Mouse (Mus musculus): ENCODE results near the gene Gan. TPM values are rescaled to one million over a fixed set of nuclear protein-coding genes. Genes with fewer than 3 reads are reported as not detected.

Gene Gan
- total RNA-seq, 4 experiments from 2014 or later: 18.1 to 20.3 (median 19.0) TPM

GRCm38 (mm10) chr8:117248341-117248740 is 90.4 kb downstream of the Gan start:
- no peak for DNase-seq (ENCODE audit: low spot score in 2 of 2)

GRCm38 (mm10) chr8:117251086-117251681 is 93.2 kb downstream of the Gan start:
- no peak for DNase-seq (ENCODE audit: low spot score in 2 of 2)

GRCm38 (mm10) chr8:117252650-117253049 is 94.7 kb downstream of the Gan start:
- no peak for DNase-seq (ENCODE audit: low spot score in 2 of 2)

DNA sequence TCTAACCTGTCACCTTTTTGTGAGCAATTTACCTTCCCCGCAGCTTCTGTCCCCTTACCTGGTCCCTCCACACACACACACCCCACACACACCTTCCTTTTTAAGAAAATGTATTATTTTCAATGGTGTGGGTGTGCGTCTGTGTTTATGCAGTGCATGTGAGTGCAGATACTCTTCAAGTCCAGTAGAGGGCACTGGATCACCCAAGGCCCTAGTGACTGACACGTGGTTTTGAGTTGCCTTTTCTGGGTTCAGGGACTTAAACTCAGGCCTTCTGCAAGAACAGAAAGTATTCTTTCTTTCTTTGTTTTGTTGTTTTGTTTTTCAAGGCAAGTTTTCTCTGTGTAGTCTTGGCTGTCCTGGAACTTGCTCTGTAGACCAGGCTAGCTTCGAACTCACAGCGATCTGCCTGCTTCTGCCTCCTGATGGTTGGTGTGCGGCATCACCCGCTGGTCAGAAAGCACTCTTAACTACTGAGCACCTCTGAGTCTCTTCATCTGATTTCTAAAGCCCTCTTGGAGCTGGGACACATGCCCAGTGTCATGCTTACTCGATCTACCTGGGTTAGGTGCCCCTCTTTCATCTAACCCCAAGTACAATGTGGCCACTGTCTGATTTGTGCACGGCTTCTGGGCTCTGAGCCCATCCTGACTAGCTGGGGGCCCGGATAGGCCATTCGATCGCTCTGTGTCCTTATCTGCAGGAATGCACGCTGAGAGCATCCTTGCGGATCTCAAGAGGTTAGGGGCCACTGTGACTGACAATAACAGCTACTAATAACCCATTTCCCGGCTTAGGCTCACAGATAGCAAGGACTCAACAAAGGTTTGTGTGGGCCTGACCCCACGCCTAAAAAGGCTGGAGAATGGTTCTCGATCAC is 95.7 kb downstream of the Gan start:
- no peak for DNase-seq (ENCODE audit: low spot score in 2 of 2)

DNA sequence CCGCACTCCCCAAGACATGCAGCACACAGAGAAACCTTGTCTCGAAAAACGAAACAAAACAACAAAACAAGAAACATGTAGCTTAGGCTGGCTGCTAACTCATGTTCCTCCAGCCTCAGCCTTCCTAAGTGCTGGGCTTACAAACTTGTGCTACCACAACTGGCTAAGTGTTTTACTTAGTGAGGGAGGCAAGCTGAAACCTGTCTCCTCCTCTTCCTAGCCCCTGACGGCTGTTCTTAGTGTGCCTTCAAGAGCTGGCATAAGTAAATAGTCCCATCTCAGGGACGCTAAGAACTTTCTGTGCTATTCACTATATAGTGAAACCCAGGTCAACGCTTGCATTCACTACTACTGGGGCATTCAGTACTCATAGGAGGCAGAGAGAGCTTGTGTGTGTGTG is 96.6 kb downstream of the Gan start:
- DNase-seq (ENCODE audit: low spot score in 2 of 2): no peak

- DNase-seq (ENCODE audit: low spot score in 2 of 2): peak; percentile 87 to 94
These were observed 98.5 kb downstream of the Gan start for GRCm38 (mm10) chr8:117256292-117256938.

DNA sequence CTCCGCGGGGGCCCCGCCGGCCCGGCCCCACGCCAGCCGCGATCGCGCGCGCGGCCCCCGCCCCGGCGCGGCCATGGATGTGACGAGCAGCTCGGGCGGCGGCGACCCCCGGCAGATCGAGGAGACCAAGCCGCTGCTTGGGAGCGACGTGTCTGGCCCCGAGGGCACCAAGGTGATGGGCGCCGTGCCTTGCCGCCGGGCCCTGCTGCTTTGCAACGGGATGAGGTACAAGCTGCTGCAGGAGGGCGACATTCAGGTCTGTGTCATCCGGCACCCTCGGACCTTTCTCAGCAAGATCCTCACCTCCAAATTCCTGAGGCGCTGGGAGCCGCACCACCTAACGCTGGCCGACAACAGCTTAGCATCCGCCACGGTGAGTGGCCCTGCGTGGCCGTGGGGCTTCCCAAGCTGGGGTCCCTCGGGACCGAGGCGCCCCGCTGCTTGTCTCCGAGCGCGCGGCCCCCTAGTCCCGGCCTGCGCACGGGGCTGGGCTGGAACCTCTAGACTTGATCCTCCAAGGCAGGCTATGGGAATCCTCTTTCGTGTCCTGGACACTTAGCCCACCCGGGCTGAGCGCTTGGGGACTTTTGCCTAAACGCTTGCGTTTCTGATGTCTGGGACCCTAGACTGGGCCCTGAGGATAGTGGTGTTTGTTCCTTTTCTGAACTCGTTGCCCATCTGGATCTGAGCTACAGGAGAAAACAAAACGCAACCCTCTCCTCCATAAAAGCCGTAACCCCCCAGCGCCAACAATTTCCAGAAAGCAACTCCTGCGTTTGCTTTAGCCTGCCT is 99.3 kb downstream of the Gan start, which contains the start of gene Cmip:
Cmip (plus strand) TSS at position 36 of the 792 bp plus-strand sequence.
- DNase-seq (ENCODE audit: low spot score in 2 of 2): peak in 1 of 2 experiments; percentile 34

- DNase-seq (ENCODE audit: low spot score in 2 of 2): peak in 1 of 2 experiments; percentile 29
These were observed 100.1 kb downstream of the Gan start for GRCm38 (mm10) chr8:117257821-117258575.

DNA sequence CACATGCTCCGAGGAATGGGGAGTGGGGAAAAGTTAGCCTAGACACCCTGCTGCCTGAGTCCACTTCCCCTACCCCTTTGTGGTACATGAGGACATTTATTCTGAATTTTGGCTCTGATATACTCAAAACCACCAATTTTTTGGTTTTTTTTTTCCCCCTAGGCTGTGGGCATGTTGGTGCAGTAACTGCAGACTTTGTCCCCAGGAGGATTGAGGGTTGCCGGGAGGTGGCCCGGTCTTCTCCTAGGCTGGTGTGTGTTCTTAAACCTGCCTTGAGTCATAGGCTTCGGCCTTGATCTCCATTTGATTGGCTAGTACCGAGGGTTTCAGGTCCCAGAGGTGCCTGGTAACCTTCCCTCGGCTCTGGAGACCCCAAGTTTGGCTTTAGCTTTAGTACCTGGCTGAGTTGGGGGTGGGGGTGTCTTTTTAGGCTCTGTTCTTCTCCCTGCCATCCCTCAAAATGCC is 100.7 kb downstream of the Gan start:
- DNase-seq (ENCODE audit: low spot score in 2 of 2): no peak

DNA sequence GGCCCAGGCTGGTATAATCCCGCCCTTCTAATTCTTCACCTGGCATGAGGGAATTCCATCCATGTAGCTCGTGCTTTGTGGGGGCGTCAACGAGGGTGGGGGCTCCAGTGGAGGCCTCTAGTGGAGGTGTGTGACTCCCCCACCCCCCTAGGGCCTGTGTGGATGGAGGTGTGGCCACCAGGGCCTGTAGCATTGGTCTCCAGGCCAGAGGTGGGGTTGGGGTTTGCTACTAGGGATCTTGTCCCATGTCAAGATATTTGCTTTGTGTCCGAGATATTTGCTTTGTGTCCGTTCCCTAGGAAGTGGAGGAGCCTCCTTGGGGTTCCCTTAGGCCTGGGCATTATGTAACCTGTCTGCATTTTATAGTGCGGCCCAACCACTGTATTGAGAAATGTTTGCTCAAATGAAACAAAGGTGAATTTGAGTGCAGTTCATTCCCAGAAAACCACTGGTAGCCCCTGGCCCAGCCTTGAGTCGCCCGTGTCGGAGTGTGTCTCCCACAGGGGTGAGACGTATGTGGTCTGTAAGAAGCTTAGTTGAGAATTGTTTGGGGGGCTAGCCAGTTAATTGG is 101.6 kb downstream of the Gan start:
- DNase-seq (ENCODE audit: low spot score in 2 of 2): no peak

- no peak for DNase-seq (ENCODE audit: low spot score in 2 of 2)
These were observed 102.4 kb downstream of the Gan start for GRCm38 (mm10) chr8:117260234-117260929.

DNA sequence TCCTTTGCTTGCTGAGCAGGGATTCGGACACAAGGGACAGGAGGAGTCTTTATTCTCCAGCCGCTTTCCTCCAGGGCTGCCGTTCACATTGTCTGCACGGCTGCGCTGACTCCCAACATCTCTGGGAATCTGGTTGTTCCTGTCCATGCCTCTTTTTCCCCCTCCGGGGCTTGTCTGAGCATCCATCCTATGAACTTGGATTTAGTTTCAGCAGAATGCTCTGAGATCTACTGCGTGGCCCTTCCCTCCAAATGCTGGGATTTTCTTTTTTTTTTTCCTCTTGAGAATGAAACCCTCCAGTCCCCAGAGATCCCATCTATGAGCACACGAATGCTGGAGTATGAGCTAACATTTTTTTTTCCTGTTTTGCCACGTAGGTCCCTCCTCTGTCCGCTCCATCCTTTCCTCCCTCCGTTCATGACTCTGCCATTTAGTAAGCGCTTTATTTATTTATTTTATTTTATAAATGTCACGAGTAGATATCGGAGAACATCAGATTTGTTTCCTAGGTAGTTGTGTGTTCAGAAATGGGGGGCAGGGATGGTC is 103.1 kb downstream of the Gan start:
- no peak for DNase-seq (ENCODE audit: low spot score in 2 of 2)

GRCm38 (mm10) chr8:117261702-117262101 is 103.8 kb downstream of the Gan start:
- no peak for DNase-seq (ENCODE audit: low spot score in 2 of 2)

DNA sequence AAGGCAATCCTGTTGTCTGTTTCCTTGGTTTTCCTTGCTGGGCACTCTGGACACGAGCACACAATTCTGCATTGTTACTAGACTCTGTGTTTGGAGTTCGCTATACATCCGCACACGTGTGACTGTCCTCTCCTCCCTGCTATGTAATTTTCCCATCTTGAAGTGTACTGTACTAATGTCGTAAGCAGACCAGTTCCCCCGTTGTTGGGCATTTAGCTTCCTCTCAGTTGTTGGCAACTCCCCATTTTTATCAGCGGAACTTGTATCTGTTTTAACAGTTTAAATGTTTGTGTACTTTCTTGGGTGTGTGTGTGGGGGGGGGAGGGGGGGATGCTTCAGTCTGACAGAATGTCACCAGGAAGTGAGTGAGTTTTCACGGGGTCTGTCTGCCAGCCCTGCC is 104.8 kb downstream of the Gan start:
- no peak for DNase-seq (ENCODE audit: low spot score in 2 of 2)

GRCm38 (mm10) chr8:117263442-117263841 is 105.5 kb downstream of the Gan start:
- no peak for DNase-seq (ENCODE audit: low spot score in 2 of 2)

- DNase-seq (ENCODE audit: low spot score in 2 of 2): no peak
These were observed 107.1 kb downstream of the Gan start for GRCm38 (mm10) chr8:117265079-117265478.
